Mouse (Mus musculus) common myeloid progenitor, adult 5-6 weeks (primary cell): ENCODE measurements around the gene Nckap5. TPM values are rescaled to one million over a fixed set of nuclear protein-coding genes. Genes with fewer than 3 reads are reported as not detected.

ENCODE experiments used
- ATAC-seq: replicated peaks from 2 replicates; pipeline ENCODE4 v1.8.0; 2016; ENCODE audit warnings: low read depth, mild to moderate bottlenecking, moderate TSS enrichment, inconsistent platforms; ENCODE audit not compliant: poor library complexity, severe bottlenecking
- total RNA-seq: library from RNA; stranded (forward); fragments of 200-1000, 187-1606 nt; gene quantifications from 2 replicates; pipeline ENCODE4 v1.2.3, GENCODE M21; 2017

The Nckap5 gene
- total RNA-seq, 1 experiment from 2014 or later, result not detected

DNA sequence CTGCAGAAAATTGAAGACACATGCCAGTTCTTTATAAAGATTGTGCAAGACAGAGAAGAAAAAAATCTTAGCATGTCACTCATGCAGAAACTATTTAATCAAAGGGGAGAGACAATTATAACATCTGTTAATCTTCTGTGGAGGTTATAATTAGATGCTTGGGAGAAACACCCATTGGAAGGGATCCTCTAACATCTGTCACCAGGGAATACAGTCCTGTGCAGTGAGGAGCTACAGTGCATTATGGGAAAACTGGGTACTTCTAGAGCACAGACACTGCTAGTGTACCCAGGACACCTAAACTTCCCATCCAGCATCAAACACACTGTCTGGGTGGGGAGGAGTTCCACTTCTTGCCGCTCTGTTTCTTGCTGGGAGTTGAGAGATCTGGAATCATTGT is 108.7 kb downstream of the Nckap5 start:
- ATAC-seq, result no peak

DNA sequence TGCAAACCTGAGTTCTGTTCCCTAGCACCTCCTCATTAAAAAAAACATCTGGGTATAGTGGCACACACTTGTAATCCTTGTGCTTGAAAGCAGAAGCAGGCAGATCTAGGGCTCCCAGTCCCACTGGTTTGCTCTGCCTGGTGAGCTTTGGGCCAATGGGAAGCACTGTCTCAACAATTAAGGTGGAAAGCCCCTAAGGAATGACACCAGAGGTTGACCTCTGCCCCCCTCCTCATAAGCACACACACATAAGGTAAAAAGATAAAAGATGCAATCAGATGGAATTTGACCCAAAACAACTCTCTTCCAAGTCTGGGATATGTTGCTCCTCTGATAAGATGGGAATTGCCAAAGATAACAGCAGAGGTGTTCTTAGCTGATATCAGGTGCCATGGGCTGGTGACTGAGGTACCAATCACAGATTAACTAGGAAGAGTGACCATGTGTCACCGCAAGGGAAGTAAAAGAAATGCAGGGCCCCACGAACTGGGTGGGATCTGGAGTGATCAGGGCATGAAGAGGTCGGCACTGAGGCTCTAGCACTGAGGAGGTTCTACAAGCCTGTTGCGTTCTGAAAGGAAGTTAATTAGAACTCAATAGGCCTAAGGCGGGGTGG is 110.8 kb downstream of the Nckap5 start:
- no peak for ATAC-seq

DNA sequence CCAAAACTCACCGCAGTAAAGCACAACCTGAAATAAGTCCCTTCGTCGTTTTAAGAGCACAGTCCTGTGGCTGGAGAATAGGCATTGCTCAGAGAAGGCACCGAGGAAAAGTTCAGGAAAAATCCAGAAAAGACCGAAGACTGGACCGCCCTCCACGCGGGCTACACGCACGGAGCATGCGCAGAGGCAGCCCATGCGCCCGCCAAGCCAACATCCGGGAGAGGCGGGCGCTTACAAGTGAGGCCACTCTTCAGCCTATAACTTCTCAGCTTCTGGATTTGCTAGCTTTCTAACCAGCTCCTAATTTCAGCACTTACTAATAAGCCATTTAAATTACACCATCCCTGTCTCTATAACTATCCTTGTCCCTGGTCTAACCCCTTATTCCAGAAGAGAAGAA is 124.0 kb downstream of the Nckap5 start:
- ATAC-seq, result no peak

DNA sequence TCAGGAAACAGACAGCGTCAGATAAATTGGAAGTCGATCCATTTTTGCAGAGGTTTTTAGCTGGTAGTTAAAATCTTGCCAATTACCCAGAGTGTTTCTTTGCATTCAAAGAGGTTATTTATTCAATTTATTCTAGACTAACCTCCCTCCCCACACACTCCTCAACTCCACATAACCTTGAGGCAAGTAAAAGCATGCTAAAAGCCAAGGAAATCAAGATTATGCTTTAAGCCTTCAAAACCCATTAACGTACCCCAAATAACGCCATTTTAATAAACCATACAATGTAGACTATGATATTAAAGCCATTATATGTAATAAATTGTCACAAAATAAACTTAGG is 129.7 kb downstream of the Nckap5 start:
- no peak for ATAC-seq

DNA sequence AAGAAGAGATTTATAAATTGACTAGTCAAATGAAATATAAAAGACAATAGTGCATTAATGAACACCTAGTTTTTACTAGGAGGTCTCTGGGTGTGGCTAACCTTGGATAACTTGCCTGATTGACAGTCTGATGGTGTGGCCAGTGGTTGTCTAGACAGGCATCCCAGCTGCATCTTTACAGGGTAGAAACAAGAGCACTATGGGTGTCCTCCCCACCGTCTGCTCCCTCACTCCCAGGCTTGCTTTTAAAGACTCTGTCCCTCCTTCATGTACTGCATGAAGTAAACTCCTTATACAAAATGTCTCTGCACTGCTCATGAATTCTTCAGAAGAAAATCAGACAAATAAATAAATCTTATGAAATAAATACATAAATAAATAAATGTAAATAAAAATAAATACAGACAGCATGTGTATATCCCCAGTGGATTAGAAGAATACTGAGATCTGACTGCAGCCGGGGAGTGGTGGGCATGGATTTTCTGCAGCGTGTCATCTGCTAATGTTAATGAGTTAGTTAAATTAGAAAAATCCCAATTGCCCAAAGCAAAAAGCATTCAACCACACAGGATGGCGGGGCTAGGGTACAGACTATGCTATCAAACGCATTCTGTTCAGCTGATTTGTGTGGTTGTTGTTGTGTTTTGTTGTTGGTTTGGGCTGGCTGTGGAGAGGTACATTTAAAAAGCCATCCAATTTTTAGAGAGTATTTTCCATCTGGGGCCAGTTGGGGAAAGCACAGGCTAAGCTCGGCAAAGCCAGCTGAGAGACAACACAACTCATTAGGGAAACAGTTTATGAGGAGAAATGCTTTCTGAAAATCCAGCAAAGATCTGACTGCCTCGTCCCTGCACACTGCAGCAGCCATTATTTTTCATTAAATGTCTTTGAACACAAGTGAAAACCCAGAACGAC is 130.3 kb downstream of the Nckap5 start:
- no peak for ATAC-seq

DNA sequence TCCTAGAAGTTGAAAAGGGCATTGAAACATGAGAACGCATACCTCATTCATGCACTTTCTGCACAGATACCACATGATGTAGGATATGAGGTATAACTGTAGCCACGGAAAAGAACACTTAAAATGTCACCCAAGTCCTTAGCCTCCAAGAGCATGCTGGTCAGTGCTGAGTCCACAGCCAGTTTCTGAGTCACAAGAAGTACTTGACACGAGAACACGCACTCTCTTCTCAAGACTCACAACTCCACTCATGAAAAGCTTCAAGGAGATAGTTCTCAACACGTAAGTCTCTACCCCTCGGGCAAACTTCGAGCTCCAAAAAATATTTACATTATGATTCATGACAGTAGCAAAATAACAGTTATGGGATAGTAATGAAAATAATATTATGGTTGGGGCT is 137.0 kb downstream of the Nckap5 start:
- ATAC-seq, result no peak

DNA sequence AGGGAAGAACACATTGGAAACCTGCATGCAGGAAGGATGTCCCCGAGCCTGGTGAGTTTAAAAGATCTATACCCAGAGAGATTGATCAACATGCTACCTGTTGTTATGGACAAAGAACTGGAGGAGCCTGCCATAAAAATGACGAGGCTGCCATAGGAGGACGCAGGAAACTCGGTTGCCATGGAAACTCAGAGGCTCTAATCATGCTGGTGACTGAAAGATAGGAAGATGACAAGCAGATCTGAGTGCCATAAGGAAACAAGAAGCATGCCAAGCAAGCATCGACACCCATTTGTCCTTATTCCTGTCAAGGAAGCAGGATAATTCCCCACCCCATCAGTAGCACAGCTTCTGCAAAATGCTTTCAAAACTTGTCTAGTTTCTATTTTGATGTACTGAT is 142.0 kb downstream of the Nckap5 start:
- no peak for ATAC-seq

DNA sequence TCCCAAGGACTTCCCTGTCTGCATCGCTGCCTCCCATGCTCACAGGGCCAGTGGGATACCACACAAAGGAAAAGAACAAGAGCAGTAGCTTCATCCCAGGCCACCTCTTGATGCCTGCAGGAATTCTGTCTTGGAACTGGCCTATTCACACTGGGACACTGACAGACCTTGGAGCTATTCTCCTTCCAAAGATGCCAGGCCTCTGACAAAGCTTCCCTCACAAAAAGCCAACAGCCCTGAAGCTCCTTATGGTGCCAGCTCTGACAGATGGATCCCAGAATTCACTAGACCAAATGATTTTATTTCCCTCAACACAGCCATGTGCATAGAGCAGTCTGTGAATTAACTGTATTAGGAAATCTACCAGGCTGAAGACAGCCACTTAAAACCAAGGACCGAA is 143.9 kb downstream of the Nckap5 start:
- ATAC-seq, result no peak

DNA sequence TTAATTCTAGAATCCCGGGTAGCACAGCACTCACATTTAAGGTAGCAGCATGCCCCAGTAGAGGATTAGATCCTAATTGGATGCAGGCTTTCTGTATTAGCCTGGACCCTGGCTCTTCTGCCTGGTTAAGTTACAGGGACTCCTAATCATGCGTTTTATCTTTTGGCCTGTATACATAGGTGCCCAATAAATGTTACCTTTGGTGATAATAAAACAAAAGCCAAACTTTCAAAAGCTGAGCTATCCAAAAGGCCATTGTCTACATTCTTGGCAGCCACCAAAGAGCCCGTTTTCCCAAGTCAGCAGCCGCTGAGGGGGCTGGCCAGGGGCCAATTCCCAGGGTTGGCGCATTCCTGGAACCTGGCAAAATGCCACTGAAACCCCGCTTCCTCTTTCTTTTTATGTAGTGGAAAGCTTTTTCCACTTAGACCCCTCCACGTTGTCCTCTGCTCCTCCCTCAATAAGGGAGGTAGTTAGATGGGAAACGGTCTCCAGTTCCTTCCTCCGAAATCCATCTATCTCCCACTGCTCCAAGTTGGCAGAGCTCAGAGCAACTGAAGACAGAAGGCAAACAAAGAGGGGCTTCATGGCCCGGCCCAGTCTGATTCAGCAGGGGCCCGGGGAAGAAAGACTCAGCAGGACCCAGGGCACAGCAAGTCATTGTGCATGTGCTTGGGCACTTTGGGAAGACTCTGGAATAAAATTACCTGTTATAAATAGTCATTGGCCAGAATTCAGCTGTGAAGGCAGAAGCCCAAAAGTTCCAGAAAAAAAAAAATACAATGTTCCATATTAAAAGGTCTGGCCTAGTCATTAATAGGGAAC is 146.8 kb downstream of the Nckap5 start:
- ATAC-seq, result no peak

DNA sequence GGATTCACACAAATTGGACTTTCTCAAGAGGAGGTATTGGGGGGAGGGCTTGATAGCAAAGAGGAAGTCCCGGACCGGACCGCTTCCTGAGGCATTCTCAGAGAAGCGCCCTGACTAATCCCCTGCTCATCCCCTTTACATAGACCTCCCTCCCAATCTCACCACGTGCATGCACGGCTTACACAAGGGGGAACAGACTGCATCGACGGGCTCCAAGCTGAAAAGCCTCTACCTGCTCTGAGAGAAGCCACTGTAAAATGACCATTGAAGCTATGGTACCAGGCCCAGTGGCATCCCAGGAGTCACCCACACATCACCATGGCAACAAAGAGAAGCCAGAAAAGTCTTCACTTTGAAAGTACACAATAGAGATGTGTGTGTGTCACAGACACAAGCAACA is 148.8 kb downstream of the Nckap5 start:
- no peak for ATAC-seq

DNA sequence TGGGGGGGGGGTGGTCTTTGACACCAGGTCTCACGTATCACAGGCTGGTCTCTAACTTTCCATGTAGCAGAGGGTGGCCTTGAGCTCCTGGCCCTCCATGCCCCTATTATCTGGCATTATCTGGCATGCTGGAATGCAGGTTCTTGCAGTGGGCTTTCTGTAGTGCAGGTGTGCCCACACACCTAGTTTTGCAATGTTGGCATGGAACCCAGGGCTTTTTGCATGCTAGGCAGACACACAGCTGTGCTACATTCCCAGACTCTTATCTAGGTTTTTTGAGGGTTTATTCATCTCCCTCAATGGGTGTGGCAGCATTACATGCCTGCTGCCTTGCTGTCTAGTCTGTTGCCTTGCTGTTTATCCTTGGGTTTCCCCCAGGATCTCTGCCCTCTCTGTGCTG is 151.3 kb downstream of the Nckap5 start:
- ATAC-seq, result no peak

DNA sequence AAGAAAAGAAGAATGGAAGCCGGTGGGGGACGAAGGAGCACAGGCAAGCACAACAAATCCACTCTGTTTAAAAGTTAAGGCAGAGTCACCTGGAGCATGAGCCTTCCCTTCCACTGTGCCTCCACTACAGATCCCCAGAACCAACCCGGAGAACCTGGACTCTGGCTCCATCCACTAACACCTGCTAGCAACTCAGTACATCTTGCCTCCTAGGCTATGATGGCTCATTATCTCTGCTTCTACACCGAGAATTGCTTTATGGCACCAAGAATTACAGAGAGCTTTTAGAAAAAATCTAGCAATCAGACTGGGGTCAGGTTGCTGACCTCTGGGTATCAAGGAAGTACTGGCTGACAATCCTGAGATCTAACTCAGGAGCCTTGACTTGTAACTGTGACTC is 153.3 kb downstream of the Nckap5 start:
- no peak for ATAC-seq

DNA sequence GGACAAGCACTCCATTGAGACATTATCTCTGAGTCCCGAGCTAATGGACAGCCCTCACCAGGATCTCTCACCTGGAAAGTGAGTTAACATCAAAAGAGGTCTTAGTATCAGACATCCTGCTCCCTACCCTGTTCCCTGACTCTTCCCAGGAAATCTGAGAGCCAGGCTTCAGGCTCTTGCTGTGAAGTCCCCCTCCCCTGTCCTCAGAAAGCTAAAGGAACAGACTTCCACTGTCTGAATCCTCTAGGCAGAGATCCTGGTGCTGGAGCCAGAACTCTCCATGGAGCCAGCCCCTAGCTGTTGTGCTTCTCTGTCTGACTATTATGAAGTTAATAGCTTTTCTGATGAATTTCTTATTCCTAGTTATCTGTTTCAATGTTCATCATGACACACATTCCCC is 153.8 kb downstream of the Nckap5 start:
- no peak for ATAC-seq

DNA sequence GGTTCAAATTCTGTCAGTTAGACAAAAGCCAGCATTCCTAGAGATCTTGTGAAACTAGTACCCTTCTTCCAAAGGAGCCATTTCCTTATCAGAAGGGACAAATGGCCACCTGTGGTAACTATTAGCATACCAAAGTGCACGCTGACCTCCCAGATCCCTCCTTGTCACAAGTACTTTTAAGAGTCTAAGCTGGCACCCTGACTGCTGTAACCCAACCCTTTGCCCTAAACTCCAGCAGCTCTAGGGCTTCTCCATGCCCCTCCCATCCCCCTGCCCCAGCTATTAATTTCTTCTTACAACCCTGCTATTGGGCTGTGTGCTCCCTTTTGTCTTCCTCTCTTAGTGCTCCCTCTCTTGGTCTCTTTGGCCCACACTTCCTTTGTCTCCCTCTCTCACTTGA is 155.5 kb downstream of the Nckap5 start:
- no peak for ATAC-seq

DNA sequence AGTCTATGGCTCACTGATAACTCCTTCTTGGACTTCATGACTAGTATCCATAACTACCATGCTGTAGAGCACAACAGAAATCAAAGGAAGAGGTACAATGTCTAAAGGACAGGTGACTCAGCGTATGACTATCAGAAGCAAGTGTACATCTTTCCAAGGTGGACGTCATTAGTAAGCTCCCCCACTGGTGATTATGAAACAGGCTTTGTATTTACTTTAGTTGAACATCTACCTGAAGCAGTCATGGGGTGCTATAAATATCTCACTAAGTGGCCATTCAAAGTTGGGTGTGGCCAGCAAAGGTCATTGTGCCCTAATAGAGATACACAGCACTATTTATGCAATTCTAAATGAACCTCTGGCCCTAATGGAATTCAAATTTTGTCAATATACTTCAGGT is 157.4 kb downstream of the Nckap5 start:
- no peak for ATAC-seq

DNA sequence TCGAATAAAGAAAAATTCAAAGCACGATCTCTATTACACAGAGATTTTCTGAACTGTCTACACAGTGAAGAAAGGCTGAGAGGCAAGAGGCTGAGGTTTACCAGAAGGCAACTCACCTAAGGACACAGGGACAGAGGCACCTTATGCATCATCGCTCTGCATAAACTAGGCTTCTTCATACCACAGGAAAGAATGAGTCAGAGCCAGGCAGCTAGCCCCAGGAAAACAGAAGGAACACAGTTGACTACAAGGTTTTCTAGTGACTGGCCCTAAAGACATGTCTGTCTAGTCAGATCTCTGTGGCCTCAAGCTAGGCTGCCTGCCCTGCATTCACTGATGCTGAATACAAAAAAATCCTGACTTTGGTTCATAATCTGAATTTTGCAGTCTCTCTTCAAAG is 160.1 kb downstream of the Nckap5 start:
- no peak for ATAC-seq

DNA sequence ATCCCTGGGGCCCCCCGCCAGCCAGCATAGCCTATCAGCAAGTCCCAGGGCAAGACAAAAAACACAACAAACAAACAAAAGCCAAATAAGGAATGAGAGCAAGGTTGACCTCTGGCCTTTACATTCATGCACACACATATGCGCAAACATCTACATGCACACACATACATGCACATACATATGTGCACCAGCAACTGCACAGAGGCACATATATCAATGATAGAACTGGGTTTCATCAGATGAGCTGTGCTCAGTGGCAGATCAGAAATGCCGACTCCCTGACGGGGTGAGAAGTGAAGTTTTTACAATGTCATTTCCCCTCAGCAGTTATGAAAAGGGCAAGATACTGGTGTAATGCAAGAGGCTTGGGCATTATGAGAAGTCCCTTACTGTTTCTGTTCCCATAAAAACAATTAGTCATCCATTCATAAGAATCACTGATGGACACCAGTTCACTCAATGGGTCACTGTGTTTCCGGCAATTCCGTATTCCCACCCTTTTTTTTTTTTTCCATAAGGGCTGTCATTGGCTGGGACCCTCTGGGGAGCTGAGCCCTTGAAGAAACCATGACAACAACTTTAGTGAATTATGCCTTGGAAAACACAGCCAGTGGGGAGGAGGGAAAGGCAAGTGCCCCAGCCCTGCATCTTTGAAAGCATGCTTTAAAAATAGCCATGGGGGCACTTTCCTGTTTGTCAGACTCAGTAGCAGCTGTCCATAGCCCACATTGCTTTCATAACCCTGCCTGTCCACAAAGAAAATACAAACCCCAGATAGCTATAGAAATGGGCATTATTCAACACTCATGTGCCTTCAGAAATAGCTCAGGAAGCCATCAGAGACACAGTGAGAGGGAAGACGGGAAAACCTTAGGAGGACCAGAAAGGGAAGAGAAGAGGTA is 170.2 kb downstream of the Nckap5 start:
- no peak for ATAC-seq

DNA sequence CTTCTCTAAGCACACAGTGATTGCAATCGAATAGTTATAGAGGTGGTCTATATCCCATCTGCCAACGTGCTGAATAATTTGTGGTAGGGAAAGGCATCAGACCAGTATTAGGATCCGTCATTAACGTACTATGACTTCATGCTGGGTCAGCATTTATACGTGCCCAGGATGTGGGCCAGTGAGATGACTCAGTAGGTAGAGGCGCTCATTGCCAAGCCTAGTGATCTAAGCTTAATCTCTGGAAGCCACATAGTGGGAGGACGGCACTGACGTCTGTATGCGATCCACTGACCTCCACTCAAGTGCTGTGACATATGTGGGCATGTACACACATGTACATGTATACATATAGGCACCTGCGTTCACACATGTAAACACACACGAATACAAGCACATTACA is 171.9 kb downstream of the Nckap5 start:
- ATAC-seq, result no peak

DNA sequence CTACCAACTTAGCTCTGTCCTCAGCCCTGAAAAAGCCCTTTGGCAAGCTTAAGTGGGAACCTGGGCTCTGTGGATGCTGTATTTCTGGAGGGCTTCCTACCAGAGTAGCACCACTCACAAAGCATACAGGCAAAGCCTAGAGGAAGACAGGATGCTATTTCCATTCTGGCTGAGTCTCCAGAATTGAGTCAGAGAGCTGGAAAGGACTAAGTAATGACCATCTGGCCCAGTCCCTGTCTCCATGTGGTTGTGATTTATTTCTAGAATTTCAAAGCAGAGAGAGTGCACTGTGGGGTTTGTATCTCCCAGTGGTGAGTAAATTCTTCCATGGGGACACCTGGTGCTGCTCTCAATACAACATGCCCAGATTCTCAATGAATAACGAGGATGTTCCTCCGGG is 174.4 kb downstream of the Nckap5 start:
- no peak for ATAC-seq

DNA sequence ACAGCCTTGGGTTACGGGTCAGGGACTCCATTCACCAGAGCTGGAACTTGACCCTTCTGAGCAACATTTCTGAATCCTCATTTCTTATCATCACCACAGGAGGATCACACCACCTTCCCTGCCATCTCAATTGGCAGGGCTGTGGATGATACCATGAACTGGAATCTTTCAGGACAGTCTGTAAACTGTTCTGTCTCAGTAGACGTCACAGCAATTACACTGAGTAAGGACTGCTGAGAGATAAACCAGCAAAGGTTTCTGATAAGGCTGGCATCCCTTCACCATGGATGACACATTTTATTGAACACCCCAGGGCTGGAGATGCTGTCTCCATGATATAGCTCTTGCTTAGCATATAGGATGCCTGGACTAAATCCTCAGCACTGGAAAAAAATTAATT is 178.5 kb downstream of the Nckap5 start:
- ATAC-seq, result no peak
